Mouse (Mus musculus) E14TG2a.4 (cell line): Measurements from ENCODE around the gene Ston1.
A peak's percentile ranks its signal among the peaks of the same experiment; 100 is the strongest.

ENCODE experiments used
- H3K27me3 ChIP-seq: 2 replicates; pipeline ENCODE4 v1.6.1; 2014; ENCODE audit warnings: low read length, control low read depth; ENCODE audit not compliant: insufficient read depth
- H3K36me3 ChIP-seq: 2 replicates; pipeline ENCODE4 v1.6.1; 2014; ENCODE audit warnings: low read length, control low read depth; ENCODE audit not compliant: insufficient read depth
- H3K4me1 ChIP-seq: replicated peaks from 2 replicates; pipeline ENCODE4 v1.6.1; 2014; ENCODE audit warnings: low read depth, low read length, control low read depth
- H3K4me3 ChIP-seq: replicated peaks from 2 replicates; pipeline ENCODE4 v1.5.1; 2014; ENCODE audit warnings: mild to moderate bottlenecking, low read length
- H3K9me3 ChIP-seq: 2 replicates; pipeline ENCODE4 v1.6.1; 2014; ENCODE audit warnings: low read length, control low read depth
- CTCF ChIP-seq: conservative IDR thresholded peaks from 2 replicates; pipeline ENCODE4 v1.5.1; 2014; ENCODE audit warnings: low read length
- NANOG ChIP-seq: IDR thresholded peaks from 2 replicates; pipeline ENCODE4 v1.6.1; 2014; ENCODE audit warnings: borderline replicate concordance, low read length, mixed read lengths
- POU5F1 ChIP-seq: IDR thresholded peaks from 2 replicates; pipeline ENCODE4 v1.6.1; 2014; ENCODE audit warnings: low read length, borderline replicate concordance

Gene Ston1

DNA sequence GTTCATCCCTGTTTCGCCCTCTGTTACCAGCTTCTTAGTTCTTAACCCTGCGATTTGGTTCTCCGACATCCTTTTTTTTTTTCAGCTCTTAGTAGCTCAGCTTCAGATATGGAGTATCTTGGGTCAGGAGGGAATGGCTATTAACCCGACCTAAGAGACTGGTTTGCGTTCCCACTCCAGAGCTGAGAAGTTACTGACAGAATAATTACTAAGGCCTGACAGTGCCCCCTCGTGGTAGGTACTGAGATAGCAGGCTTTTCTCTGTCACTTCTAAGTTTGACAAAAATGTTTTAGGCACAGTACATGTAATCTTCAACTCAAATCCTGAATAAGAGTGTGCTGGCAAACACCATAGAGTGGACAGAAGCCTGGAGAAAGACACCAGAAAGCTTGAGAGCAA, 43.5 kb downstream of the Ston1 start:
- Histone ChIP-seq H3K27me3 (peaks cover 10% of the 10 kb centered on the region), H3K9me3 (no peaks in the 10 kb centered on the region), H3K4me1 (peaks cover 20% of the 10 kb centered on the region), H3K36me3 (peaks cover under 1% of the 10 kb centered on the region; the same call in 1 of the 2 replicates), H3K4me3 (no peak overlapping the region)
- peak; percentile 85 for TF ChIP-seq CTCF
- TF ChIP-seq POU5F1 = no peak

DNA sequence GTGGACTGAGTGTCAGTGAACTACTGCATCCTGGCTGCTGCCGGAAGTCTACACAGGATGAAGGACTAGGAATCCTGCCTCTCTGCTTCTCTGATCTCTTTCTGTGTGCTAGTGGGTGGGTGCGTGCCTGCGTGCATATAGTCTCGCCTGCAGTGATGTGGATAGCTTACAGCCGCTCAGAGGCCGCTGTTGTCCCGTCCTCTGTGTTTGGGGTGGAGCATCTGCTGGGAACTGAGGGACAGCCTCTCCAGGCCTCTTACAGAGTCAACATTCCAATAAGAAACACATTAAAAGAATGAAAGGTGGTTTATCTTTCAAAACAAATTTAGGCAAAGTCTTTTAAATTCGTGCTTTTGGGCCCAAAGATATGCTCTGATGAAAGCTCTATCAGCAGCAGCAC, 44.4 kb downstream of the Ston1 start:
- no peak overlapping the region for H3K4me3 ChIP-seq
- H3K36me3 ChIP-seq = no peaks in the 10 kb centered on the region; the same call in 1 of the 2 replicates
- H3K27me3 ChIP-seq = peaks cover 2% of the 10 kb centered on the region; the same call in 1 of the 2 replicates
- H3K4me1 ChIP-seq = peaks cover 12% of the 10 kb centered on the region
- no peaks in the 10 kb centered on the region for H3K9me3 ChIP-seq
- TF ChIP-seq POU5F1 (no peak), NANOG (no peak), CTCF (no peak)

DNA sequence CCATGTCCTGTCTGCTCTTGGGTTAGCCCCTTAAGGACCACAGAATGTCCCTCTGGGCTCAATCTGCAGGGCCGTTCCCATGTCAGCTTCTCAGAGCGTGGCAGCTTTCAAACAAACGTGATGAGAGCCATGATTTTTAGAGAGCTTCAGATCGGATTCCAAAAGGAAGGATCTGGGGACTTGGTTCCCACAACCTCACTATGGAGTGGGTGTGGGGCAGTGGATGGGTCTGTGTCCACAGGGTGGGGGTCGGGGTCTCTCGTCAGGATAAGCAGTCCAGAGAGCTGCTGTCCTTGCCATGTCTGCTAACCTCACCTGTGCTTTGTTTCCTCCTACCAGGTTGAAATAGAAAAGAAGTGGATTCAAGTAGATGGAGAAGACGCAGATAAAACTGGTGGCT, 47.4 kb downstream of the Ston1 start:
- Histone ChIP-seq H3K36me3 (no peaks in the 10 kb centered on the region; the same call in 1 of the 2 replicates), H3K9me3 (no peaks in the 10 kb centered on the region), H3K27me3 (no peaks in the 10 kb centered on the region), H3K4me3 (no peak overlapping the region), H3K4me1 (peaks cover 8% of the 10 kb centered on the region)
- TF ChIP-seq NANOG = no peak
- TF ChIP-seq POU5F1 = no peak
- no peak for TF ChIP-seq CTCF

DNA sequence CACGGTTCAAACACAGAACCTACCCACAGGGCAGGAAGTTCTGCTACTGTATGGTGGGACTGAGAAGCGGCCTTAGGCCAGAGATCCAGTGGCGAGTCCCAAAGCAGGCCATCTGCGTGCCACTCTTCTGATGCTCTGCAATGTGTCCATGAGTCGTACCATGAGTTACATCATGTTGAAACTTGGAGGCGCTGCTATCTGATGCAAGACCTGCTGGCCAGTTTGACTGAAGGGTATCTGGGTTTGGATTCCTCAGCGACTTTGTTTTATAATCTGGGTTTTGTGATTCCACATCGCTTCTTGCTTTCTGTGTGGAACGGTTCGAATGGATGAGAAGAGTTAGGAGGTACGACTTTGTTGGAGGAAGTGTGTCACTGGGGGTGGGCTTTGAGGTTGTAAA, 47.8 kb downstream of the Ston1 start:
- Histone ChIP-seq H3K27me3 (no peaks in the 10 kb centered on the region), H3K36me3 (no peaks in the 10 kb centered on the region; the same call in 1 of the 2 replicates), H3K9me3 (no peaks in the 10 kb centered on the region), H3K4me1 (peaks cover 6% of the 10 kb centered on the region), H3K4me3 (no peak overlapping the region)
- TF ChIP-seq POU5F1 = no peak
- TF ChIP-seq CTCF = no peak
- no peak for TF ChIP-seq NANOG

GRCm38 (mm10) chr17:88647149-88647548, 49.7 kb downstream of the Ston1 start:
- no peak overlapping the region for H3K4me3 ChIP-seq
- no peaks in the 10 kb centered on the region for H3K9me3 ChIP-seq
- TF ChIP-seq CTCF (no peak), POU5F1 (no peak), NANOG (no peak)
- no peaks in the 10 kb centered on the region for H3K4me1 ChIP-seq
- H3K27me3 ChIP-seq = no peaks in the 10 kb centered on the region
- H3K36me3 ChIP-seq = no peaks in the 10 kb centered on the region

DNA sequence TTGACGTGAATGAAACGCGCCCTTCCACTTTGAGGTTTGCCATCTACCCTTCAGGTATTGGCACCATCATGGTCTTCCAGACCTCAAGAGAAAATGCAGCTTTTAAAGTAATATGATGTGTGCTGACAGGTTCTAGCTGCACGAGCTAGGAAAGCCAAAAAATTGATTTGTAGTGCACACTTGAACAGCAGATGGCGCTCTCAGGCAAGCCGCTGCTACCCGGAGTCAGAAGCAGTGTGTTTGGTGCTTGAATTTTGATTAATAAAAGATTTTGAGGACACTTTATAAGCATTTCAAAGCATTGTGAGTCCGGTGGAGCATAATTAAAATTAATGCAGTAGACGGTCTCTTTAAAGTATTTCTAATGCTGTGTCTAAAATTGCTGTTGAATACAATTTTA, 54.5 kb downstream of the Ston1 start:
- no peaks in the 10 kb centered on the region for H3K27me3 ChIP-seq
- H3K4me1 ChIP-seq = no peaks in the 10 kb centered on the region
- H3K9me3 ChIP-seq = peaks cover 9% of the 10 kb centered on the region
- H3K36me3 ChIP-seq = no peaks in the 10 kb centered on the region
- TF ChIP-seq CTCF = peak; percentile 69
- no peak for TF ChIP-seq NANOG
- H3K4me3 ChIP-seq = no peak overlapping the region

DNA sequence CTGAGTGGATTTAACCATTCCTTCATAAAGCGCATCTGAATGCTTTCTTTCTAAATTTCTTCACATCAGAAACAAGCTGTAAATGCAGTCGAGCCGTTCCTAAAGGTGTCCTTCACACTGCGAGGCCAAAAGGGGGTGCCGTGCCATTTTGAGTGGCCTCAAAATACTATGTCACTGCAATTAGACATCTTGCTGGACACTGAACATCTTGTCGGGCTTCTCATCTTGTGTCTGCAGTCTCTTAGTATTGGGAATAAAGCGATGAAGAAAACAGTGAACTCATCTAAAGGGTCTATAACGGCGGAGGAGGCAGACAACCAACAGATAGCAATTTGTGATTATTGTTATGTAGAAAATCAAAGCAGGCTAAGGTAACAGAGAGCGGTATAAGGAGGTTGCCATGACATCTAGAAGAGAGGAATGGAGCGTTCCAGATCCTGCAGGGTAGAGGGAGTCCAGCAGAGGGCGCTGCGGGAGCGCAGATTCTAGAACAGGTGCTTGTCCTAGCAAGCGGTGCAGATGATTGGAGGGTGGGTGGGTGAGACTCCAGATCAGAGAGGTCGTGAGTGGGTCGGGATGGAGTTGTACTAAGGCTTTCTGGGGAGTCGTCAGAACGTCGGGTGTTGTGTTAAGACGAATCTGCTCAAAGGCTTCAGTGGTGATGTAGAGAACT, 55.4 kb downstream of the Ston1 start:
- Histone ChIP-seq H3K36me3 (no peaks in the 10 kb centered on the region), H3K27me3 (no peaks in the 10 kb centered on the region), H3K9me3 (peaks cover 9% of the 10 kb centered on the region), H3K4me1 (no peaks in the 10 kb centered on the region), H3K4me3 (no peak overlapping the region)
- TF ChIP-seq CTCF (peak; percentile 65), POU5F1 (no peak), NANOG (no peak)

DNA sequence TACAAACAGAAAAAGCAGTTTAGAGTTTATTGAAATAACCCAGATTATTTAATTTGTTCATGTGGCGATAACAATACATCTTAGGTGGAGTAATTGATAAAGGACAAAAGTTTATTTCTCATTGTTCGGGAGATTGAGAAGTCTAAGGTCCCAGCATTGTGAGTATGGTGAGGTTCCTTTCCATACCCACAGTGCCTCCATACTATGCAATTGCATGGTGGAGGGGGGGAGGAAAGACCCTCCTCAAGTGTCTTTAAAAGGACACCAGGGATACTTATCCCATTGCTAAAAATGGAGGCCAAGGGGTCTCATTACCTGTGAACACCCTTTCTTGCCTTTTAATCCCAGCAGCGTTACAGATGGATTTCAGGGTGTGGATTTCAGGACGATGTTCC, 55.9 kb downstream of the Ston1 start:
- Histone ChIP-seq H3K4me1 (no peaks in the 10 kb centered on the region), H3K9me3 (peaks cover 9% of the 10 kb centered on the region), H3K36me3 (no peaks in the 10 kb centered on the region), H3K27me3 (no peaks in the 10 kb centered on the region), H3K4me3 (no peak overlapping the region)
- TF ChIP-seq CTCF = no peak
- TF ChIP-seq POU5F1 = no peak
- TF ChIP-seq NANOG = no peak

GRCm38 (mm10) chr17:88658510-88658909, 61.0 kb downstream of the Ston1 start:
- TF ChIP-seq POU5F1 (no peak), CTCF (no peak), NANOG (no peak)
- H3K9me3 ChIP-seq = peaks cover 3% of the 10 kb centered on the region
- H3K4me1 ChIP-seq = peaks cover 3% of the 10 kb centered on the region; the same call in 1 of the 2 replicates
- peaks cover 9% of the 10 kb centered on the region for H3K27me3 ChIP-seq
- no peak overlapping the region for H3K4me3 ChIP-seq
- no peaks in the 10 kb centered on the region for H3K36me3 ChIP-seq
